Mouse (Mus musculus) left cerebral cortex, adult 11 months (tissue): Measurements from ENCODE around the gene Ccdc38.

Source experiments
- DNase-seq: peaks from one replicate; pipeline ENCODE4 v3.0.0; 2022; ENCODE audit warnings: low spot score

Ccdc38 gene

DNA sequence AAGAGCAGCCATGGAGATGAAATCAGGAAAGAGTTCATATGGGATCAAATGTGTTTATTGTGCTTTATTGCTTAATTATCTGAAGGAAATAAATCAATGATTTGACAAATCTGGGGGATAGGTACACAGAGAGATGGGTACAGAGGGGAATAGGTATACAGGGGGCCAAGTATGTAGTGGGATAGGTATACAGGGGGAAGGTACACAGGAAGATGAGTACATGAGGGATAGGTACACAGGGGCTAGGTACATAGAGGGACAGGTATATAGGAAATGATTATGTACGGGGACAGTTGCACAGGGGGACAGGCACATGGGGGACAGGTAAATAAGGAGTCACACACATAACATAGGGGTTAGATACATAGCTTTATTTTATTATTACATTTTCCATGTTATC, 70.5 kb downstream of the Ccdc38 start:
- DNase-seq = no peak

DNA sequence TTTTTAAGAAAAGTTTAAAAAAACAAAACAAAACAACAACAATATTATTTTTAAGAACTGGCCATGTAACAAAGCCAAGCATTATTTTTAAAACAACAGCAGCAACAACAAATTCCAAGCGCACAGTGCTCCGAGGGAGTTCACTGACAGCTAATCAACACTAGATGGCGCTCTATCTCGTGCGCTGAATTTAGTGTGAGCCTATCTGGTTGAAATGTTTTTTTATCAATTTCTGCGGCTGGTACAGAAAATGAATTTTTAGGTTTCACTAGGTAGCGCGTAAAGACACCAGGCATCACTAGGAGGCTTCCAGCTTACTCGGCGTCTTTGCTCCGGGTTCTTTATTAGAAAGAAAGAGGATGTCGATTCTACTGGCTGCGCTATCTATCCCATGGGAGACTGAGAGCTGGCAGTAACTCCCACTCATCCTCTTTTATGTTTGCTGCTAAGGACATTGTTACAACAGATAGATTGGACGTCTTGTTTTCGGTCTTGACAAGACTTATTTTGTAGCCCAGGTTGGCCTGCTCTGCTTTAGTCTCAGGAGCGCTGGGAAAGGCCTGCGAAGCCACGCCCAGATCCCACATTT, 71.1 kb downstream of the Ccdc38 start:
- no peak for DNase-seq

DNA sequence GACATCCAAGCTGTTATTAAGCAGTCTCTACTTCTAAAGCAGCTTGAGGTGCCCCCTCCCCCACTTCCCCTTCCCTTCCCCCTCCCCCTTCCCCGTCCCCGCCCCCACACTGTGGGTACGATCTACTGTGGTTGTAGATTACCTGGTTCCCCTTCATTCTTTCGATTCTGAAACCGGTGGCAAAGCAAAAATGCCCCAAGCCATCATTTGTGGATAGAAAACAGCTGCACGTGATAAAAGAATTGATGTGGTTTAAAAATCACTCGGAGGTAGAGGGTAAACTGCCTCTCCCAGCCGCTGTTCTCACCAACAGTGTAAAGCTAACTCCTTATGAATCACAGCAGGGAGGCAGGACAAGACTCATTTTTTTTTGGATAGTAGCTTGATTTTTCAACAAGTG, 74.4 kb downstream of the Ccdc38 start:
- no peak for DNase-seq

DNA sequence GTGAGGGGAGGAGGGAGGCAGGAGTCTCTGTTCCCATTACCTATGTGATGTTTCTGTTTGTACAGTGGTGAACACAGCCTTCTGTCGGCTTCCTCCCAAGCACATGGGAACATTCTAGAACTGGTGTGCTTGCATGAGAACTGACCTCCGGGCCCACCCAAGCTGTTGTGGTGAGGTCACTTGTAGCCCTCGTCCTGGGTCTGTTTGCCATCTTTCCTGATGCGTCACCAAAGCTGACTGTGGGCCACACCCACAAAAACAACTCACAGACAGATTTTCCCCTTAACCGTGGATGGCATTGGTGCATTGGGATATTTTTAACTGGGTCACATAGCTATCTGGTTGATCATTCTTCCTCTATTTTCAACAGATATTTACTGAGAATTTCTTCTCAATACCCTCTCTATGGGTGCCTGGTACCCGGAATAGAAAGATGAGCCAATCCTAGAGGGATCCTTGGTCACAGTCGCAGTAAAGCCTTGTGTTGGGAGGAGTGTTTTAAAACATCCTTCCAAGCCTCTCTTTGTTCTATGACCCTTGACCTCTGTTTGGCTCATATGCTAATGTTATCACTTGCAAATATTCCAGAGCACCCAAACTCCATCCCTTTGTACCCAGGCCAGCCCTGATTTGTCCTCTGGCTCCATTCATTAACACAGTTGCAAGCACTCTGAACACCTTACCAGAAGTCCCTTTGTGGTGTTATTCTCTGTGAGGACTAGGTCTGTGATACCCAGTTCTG, 80.2 kb downstream of the Ccdc38 start:
- no peak for DNase-seq

DNA sequence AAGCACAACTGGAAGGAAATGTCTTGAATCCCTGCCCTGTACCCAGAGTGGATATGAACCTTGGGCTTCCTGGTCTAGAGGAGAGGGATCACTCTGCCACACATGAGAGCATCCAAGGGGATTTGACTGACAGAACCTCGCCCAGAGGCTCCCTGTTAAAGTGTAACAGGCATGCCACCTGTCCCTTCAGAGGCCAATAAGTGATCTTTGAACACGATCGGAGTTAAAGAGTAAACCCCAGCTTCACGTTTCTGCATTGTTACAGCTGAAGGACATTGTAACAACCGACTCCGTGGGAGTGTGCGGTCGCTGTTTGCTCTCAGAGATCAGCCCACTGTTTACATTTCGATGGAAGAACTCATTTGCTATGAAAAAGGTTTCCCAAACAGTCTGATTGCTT, 83.3 kb downstream of the Ccdc38 start:
- no peak for DNase-seq

DNA sequence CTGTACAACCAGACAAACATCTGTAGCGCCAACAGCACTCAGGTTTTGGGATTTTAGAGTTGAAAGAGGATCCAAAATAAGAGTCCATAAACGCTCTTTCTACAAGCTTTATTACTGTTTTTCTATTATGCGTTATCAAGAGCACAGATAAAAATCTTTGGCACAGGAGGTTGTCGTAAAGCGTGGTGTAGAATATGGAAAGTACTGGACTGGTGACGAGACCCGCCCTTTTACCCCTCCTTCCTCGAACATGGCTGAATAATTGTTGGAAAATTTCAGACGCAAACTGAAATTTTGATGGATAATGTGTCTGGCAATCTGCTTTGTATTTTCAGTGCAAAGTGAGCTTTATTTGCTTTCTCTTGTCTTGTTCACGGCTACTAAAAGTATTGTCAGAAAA, 83.7 kb downstream of the Ccdc38 start:
- DNase-seq = no peak

DNA sequence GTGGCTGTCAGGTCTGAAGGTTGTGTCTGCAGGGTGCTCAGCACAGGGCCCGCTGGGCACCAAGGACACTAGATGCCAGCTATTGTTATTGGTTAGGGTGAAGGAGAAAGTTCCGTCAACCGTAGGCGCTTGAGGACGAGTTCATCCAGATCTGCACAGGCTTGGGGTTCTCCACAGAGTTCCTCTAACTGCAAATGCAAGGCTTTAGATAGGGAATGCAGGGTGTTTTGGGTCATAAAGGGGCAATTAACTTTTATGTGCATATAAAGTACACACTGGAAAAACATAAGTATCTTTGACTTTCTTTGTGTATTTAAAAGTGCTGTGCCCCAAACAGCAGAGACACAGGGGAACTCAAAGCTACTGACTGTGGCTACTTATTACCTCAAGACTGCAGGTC, 89.9 kb downstream of the Ccdc38 start:
- no peak for DNase-seq

DNA sequence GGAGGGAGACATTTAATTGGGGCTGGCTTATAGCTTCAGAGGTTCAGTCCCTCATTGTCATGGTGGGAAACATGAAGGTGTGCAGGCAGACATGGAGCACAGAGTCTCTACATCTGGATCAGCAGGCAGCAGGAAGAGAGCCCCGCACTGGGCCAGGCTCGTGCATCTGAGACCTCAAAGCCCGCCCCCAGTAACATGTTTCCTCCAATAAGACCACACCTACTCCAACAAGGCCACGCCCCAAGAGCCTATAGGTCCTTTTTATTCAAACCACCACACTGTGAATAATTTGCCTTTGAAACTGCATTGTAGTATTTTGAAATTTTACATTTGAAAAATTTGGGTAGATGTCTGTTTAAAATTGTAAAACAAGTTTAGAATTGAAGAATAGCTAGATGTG, 91.7 kb downstream of the Ccdc38 start:
- no peak for DNase-seq

DNA sequence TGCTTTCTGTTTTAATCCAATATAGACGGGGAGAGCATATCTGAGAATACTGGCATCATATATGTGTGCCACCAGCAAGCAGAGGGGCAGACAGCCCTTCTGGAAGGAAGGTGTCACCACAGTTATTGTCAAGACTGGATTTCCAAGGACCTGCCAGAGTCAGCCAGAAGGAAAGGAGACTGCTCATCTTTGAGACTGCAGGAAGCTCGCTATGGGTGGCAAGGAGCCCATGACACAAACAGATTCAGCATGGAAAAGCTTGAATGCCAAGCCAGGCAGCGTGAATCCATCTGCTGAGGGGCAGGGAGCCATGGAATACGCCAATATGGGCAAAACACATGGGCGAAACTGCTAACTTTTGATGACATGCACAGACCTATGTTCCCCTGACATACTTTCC, 93.1 kb downstream of the Ccdc38 start:
- DNase-seq = no peak
